Mouse (Mus musculus): ENCODE measurements at regions not wholly inside any gene's neighbourhood (a gene's known extent, or its start where the extent isn't known, plus 50 kb on each side); places are given as distances from the start of the nearest gene placed in this dataset.
"Not testable (repeated sequence)": the region's sequence is repeated elsewhere in the genome, so short reads cannot be mapped to it uniquely, and the experiment has no call there.

GRCm38 (mm10) chr13:61710823-61711222 is 140.9 kb upstream of the Cts3 start:
- H3K4me3 ChIP-seq; intact Hi-C loops (cut with DNase I); DNase-seq; H3K27ac ChIP-seq: not testable (repeated sequence)
- TF ChIP-seq CTCF (IDR thresholded peaks at IDR 0.05): peak; percentile 35

GRCm38 (mm10) chr13:61665729-61666128 is 95.8 kb upstream of the Cts3 start:
- no peak overlapping the region for H3K4me3 ChIP-seq
- no peak for DNase-seq
- TF ChIP-seq CTCF (IDR thresholded peaks at IDR 0.05): no peak
- no peak overlapping the region for H3K27ac ChIP-seq
- intact Hi-C loops (cut with DNase I): no loop called here

Measured in gastrocnemius, adult 2 months (tissue).